Mouse (Mus musculus) erythroblast, embryonic 14.5 days (primary cell): ENCODE results near the gene Olfr347. TPM values are rescaled to one million over a fixed set of nuclear protein-coding genes. Genes with fewer than 3 reads are reported as not detected.

Experiments used
- H3K27me3 ChIP-seq: 2 replicates; pipeline ENCODE4 v1.6.1; 2012; ENCODE audit warnings: inconsistent platforms; ENCODE audit not compliant: control insufficient read depth
- H3K36me3 ChIP-seq: 2 replicates; pipeline ENCODE4 v1.6.1; 2012; ENCODE audit warnings: mild to moderate bottlenecking, inconsistent platforms; ENCODE audit not compliant: control insufficient read depth
- H3K4me1 ChIP-seq: 2 replicates; pipeline ENCODE4 v1.6.1; 2012; ENCODE audit warnings: inconsistent platforms; ENCODE audit not compliant: control insufficient read depth
- H3K4me3 ChIP-seq: replicated peaks from 2 replicates; pipeline ENCODE3; 2012; ENCODE audit warnings: moderate library complexity, mild to moderate bottlenecking, inconsistent platforms
- H3K9me3 ChIP-seq: 2 replicates; pipeline ENCODE4 v1.6.1; 2012; ENCODE audit warnings: low read length, inconsistent platforms, mixed read lengths; ENCODE audit not compliant: control insufficient read depth
- GATA1 ChIP-seq: IDR thresholded peaks from 2 replicates; pipeline ENCODE4 v1.6.1; 2012; ENCODE audit warnings: low read length, inconsistent platforms, mixed read lengths
- TAL1 ChIP-seq: IDR thresholded peaks from 3 replicates; pipeline ENCODE4 v1.6.1; 2012; ENCODE audit warnings: low read length, inconsistent platforms, mixed read lengths
- polyA plus RNA-seq: library from polyadenylated mRNA; stranded (reverse); fragments of >175 nt; gene quantifications from 2 replicates; pipeline ENCODE4 v1.2.3, GENCODE M21; 2012

The Olfr347 gene
- not detected in 2 replicates for polyA plus RNA-seq

- H3K4me3 ChIP-seq: no peak within 1 kb of the TSS
- peaks cover 5% of the 10 kb centered on the region for H3K9me3 ChIP-seq
- H3K4me1 ChIP-seq: no peaks in the 10 kb centered on the region
- no peaks in the 10 kb centered on the region for H3K27me3 ChIP-seq
- no peaks in the 10 kb centered on the region for H3K36me3 ChIP-seq
- TF ChIP-seq GATA1: no peak
- TF ChIP-seq TAL1: no peak
Measured at GRCm38 (mm10) chr2:36731602-36732001, at the start of gene Olfr347. Gene Olfr347 (plus strand): TSS chr2:36731902.

- no peaks in the 10 kb centered on the region for H3K4me1 ChIP-seq
- TF ChIP-seq GATA1 (no peak), TAL1 (no peak)
- no peak within 1 kb of the TSS for H3K4me3 ChIP-seq
- no peaks in the 10 kb centered on the region for H3K36me3 ChIP-seq
- H3K9me3 ChIP-seq: no peaks in the 10 kb centered on the region; the same call in 1 of the 2 replicates
- no peaks in the 10 kb centered on the region for H3K27me3 ChIP-seq
Measured at GRCm38 (mm10) chr2:36685488-36685887, 46.2 kb upstream of the Olfr347 start, which contains the start of gene Olfr346. Gene Olfr346 (plus strand): TSS chr2:36685788.

- Histone ChIP-seq H3K4me1 (no peaks in the 10 kb centered on the region), H3K4me3 (no peak overlapping the region), H3K36me3 (no peaks in the 10 kb centered on the region), H3K9me3 (no peaks in the 10 kb centered on the region), H3K27me3 (no peaks in the 10 kb centered on the region)
- TF ChIP-seq TAL1 (no peak), GATA1 (no peak)
Measured at GRCm38 (mm10) chr2:36736226-36736625, 4.5 kb downstream of the Olfr347 start.

GRCm38 (mm10) chr2:36783976-36784375 lies 52.3 kb downstream of the Olfr347 start, which contains the start of gene Olfr348:
Gene Olfr348 (plus strand): TSS chr2:36784276.
- H3K4me3 ChIP-seq: no peak within 1 kb of the TSS
- H3K36me3 ChIP-seq: no peaks in the 10 kb centered on the region
- H3K27me3 ChIP-seq: no peaks in the 10 kb centered on the region
- no peaks in the 10 kb centered on the region for H3K4me1 ChIP-seq
- peaks cover 4% of the 10 kb centered on the region for H3K9me3 ChIP-seq
- TF ChIP-seq GATA1: no peak
- TF ChIP-seq TAL1: no peak

Other genes with a start within 250 kb of the Olfr347 start
- not detected in 2 replicates for gene Olfr341, start 249.4 kb upstream of the Olfr347 start, polyA plus RNA-seq
- not detected in 2 replicates for gene Olfr342, start 206.9 kb upstream of the Olfr347 start, polyA plus RNA-seq
- not detected in 2 replicates for gene Olfr344, start 165.2 kb upstream of the Olfr347 start, polyA plus RNA-seq
- gene Olfr345, start 91.9 kb upstream of the Olfr347 start, polyA plus RNA-seq: not detected in 2 replicates
- gene Olfr346, start 46.1 kb upstream of the Olfr347 start, polyA plus RNA-seq: 0.02 TPM in 1 of 2 replicates, not detected in the other
- gene Olfr348, start 52.4 kb downstream of the Olfr347 start, polyA plus RNA-seq: not detected in 2 replicates
- gene Olfr50, start 58.6 kb downstream of the Olfr347 start, polyA plus RNA-seq: not detected in 2 replicates
- not detected in 2 replicates for gene Olfr3, start 85.1 kb downstream of the Olfr347 start, polyA plus RNA-seq
- 0.04 TPM in 1 of 2 replicates, not detected in the other for gene Olfr350, start 114.4 kb downstream of the Olfr347 start, polyA plus RNA-seq
- not detected in 2 replicates for gene Olfr351, start 130.8 kb downstream of the Olfr347 start, polyA plus RNA-seq
- not detected in 2 replicates for gene Olfr352, start 136.6 kb downstream of the Olfr347 start, polyA plus RNA-seq
- gene Olfr353, start 161.0 kb downstream of the Olfr347 start, polyA plus RNA-seq: not detected in 2 replicates
- gene Olfr354, start 173.8 kb downstream of the Olfr347 start, polyA plus RNA-seq: not detected in 2 replicates
- gene Olfr355, start 197.0 kb downstream of the Olfr347 start, polyA plus RNA-seq: not detected in 2 replicates
- gene Olfr356, start 205.2 kb downstream of the Olfr347 start, polyA plus RNA-seq: not detected in 2 replicates